Mouse (Mus musculus) spleen, adult 2 months (tissue): ENCODE measurements at regions not wholly inside any gene's neighbourhood (a gene's known extent, or its start where the extent isn't known, plus 50 kb on each side); places are given as distances from the start of the nearest gene placed in this dataset.

Experiments
- CTCF ChIP-seq: fragments of 200-500 bp; IDR thresholded peaks from 2 replicates; pipeline ENCODE4 v1.5.1; 2011; ENCODE audit warnings: mild to moderate bottlenecking, inconsistent platforms; ENCODE audit not compliant: insufficient read depth, insufficient read length, insufficient replicate concordance; ENCODE audit errors: extremely low read depth
- POLR2A ChIP-seq: fragments of 200-500 bp; IDR thresholded peaks from 2 replicates; pipeline ENCODE4 v1.6.1; 2011; ENCODE audit warnings: low read depth, low read length, inconsistent platforms

- TF ChIP-seq POLR2A, result no peak
- no peak for TF ChIP-seq CTCF
These were observed 362.5 kb upstream of the Ubash3b start for GRCm38 (mm10) chr9:41523969-41524368.
